Mouse (Mus musculus) G1E (cell line): ENCODE data around the gene Ring1. TPM values are rescaled to one million over a fixed set of nuclear protein-coding genes. Genes with fewer than 3 reads are reported as not detected.
A peak's percentile ranks its signal among the peaks of the same experiment; 100 is the strongest.

Experiments used
- ATAC-seq: 2 replicates; pipeline ENCODE4 v1.8.0; 2016; ENCODE audit warnings: mild to moderate bottlenecking; ENCODE audit not compliant: insufficient number of reproducible peaks, poor library complexity, low FRiP score, severe bottlenecking; ENCODE audit errors: extremely low read depth
- DNase-seq: peaks from one replicate; pipeline ENCODE4 v3.0.0; 2012; ENCODE audit warnings: low spot score
- H3K27me3 ChIP-seq: 2 replicates; pipeline ENCODE4 v1.6.1; 2012; ENCODE audit warnings: mild to moderate bottlenecking, low read length, inconsistent platforms; ENCODE audit not compliant: insufficient read depth
- H3K36me3 ChIP-seq: replicated peaks from 2 replicates; pipeline ENCODE3; 2012; ENCODE audit warnings: mild to moderate bottlenecking, inconsistent platforms
- H3K4me1 ChIP-seq: 2 replicates; pipeline ENCODE4 v1.6.1; 2012; ENCODE audit warnings: low read depth, low read length, inconsistent platforms, mixed read lengths; ENCODE audit not compliant: insufficient read depth
- H3K4me3 ChIP-seq: 2 replicates; pipeline ENCODE4 v1.5.1; 2012; ENCODE audit warnings: low read depth, mild to moderate bottlenecking, inconsistent platforms, low read length, moderate library complexity, mixed read lengths
- H3K9me3 ChIP-seq: replicated peaks from 2 replicates; pipeline ENCODE4 v1.6.1; 2012; ENCODE audit warnings: inconsistent platforms
- CTCF ChIP-seq: IDR thresholded peaks from 2 replicates; pipeline ENCODE4 v1.5.1; 2012; ENCODE audit warnings: low read depth, low read length, inconsistent platforms, mixed read lengths
- GATA1 ChIP-seq: IDR thresholded peaks from 2 replicates; pipeline ENCODE4 v1.6.1; 2012; ENCODE audit warnings: borderline replicate concordance, low read length, inconsistent platforms, mixed read lengths
- GATA2 ChIP-seq: IDR thresholded peaks from 2 replicates; pipeline ENCODE4 v1.6.1; 2012; ENCODE audit warnings: low read depth, low read length, inconsistent platforms, borderline replicate concordance
- POLR2AphosphoS5 ChIP-seq: IDR thresholded peaks from 2 replicates; pipeline ENCODE4 v1.6.1; 2012; ENCODE audit warnings: low read depth, low read length, inconsistent platforms; ENCODE audit not compliant: insufficient replicate concordance
- TAL1 ChIP-seq: conservative IDR thresholded peaks from 2 replicates; pipeline ENCODE4 v1.6.1; 2012; ENCODE audit warnings: low read depth, low read length, inconsistent platforms, mixed read lengths
- polyA plus RNA-seq: library from polyadenylated mRNA; stranded (reverse); fragments of >175 nt; gene quantifications from 2 replicates; pipeline ENCODE4 v1.2.3, GENCODE M21; 2012
- total RNA-seq, 2 experiments: library from RNA; stranded (forward) in 1 of 2; stranded (reverse) in 1 of 2; fragments of 200-1000 nt in 1 of 2; fragments of >200 nt in 1 of 2; fragmentation: Nextera tagmentation in 1 of 2; gene quantifications; 2 replicates each; pipeline ENCODE4 v1.2.3; 2014 to 2017

Ring1 gene
- total RNA-seq (2014; fragmentation: Nextera tagmentation) (8.4 and 9.7 TPM in 2 replicates), total RNA-seq (2017) (10.9 and 13.1 TPM in 2 replicates), polyA plus RNA-seq (46.4 and 59.9 TPM in 2 replicates)

DNA sequence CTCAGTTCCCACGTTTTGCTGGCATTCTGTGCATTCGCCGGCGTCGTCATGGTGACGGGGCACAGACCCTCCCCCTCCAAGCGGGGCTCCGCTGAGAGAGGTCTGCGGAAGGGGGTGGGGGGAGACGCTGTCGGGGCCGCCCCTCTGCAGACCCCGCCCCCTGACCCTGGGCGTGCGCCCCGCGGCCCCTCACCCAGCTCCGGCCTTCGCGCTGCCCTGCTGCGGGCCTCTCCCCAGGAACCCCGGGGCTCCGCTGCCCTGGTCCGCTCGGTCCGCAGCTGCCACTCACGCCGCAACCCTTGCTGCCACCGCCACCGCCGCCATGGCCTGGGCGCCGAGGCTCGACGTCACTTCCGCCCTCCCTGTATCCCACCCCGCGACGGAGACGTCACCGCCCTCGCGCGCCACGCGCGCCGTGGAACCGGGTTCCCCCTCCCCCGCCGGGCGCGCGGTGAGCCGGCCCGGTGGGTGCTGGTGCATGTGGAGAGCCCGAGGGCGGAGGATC is at the start of gene Ring1:
Gene Ring1, minus strand, starts transcription at position 364 of the 505 bp plus-strand sequence.
- no peak for ATAC-seq
- DNase-seq, result peak; percentile 95
- peaks cover 67% of the 10 kb centered on the region for H3K36me3 ChIP-seq
- peak within 1 kb of the TSS; percentile 83 for H3K4me3 ChIP-seq
- no peak for TF ChIP-seq CTCF
- TF ChIP-seq TAL1, result no peak
- no peak for TF ChIP-seq POLR2AphosphoS5
- TF ChIP-seq GATA1, result no peak
- no peaks in the 10 kb centered on the region for H3K27me3 ChIP-seq
- peaks cover 32% of the 10 kb centered on the region for H3K9me3 ChIP-seq
- peaks cover 58% of the 10 kb centered on the region for H3K4me1 ChIP-seq

DNA sequence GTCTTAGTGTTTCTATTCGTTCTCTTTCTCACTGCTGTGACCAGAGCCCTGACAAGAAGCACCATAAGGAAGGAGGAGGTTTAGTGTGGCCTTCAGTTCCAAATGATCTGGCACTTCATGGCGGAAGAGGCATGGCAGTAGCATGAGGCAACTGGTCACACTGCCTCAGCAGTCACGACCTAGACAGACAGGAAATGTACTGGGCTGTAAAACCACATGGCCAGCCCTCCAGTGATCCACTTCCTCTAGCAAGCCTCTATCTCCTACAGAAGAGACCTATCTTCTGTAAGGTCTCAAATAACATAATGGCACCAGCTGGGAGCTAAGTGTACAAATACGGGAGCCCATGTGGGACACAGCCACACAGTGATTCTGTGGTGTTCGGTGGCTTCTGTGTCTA is 47.6 kb upstream of the Ring1 start:
- no peaks in the 10 kb centered on the region for H3K36me3 ChIP-seq
- ATAC-seq, result no peak
- no peak overlapping the region for H3K4me3 ChIP-seq
- no peaks in the 10 kb centered on the region for H3K9me3 ChIP-seq
- TF ChIP-seq GATA2, result no peak
- TF ChIP-seq TAL1, result no peak
- no peak for DNase-seq
- peaks cover 25% of the 10 kb centered on the region for H3K27me3 ChIP-seq
- 0 out of 2 replicates have a peak, but pooled peaks cover 2% of the 10 kb centered on the region for H3K4me1 ChIP-seq

DNA sequence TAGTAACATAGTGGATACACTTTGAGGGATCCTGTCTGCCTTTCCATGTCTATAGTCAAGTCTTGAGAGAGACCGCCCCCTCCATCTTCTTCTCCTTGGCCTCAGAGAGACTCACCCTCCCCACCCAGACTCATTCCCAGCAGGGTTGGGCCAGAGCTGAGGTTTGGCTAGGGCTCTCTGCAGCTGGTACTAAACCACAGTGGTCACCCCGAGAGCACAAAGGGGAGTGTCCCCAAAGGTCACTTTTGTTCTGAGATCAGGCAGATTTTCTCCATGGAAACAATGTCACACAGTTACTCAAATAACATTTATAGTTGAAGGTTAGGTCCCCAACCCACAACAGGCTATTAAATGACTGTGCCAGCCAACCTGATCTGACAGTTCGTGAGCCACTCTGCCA is 44.4 kb upstream of the Ring1 start:
- TF ChIP-seq CTCF, result no peak
- TF ChIP-seq POLR2AphosphoS5, result no peak
- no peak for TF ChIP-seq GATA2
- TF ChIP-seq GATA1, result no peak
- TF ChIP-seq TAL1, result no peak
- H3K4me1 ChIP-seq, result no peaks in the 10 kb centered on the region
- peaks cover 34% of the 10 kb centered on the region for H3K27me3 ChIP-seq
- ATAC-seq (no peak), DNase-seq (no peak)
- H3K9me3 ChIP-seq, result no peaks in the 10 kb centered on the region
- H3K4me3 ChIP-seq, result no peak overlapping the region
- H3K36me3 ChIP-seq, result no peaks in the 10 kb centered on the region

DNA sequence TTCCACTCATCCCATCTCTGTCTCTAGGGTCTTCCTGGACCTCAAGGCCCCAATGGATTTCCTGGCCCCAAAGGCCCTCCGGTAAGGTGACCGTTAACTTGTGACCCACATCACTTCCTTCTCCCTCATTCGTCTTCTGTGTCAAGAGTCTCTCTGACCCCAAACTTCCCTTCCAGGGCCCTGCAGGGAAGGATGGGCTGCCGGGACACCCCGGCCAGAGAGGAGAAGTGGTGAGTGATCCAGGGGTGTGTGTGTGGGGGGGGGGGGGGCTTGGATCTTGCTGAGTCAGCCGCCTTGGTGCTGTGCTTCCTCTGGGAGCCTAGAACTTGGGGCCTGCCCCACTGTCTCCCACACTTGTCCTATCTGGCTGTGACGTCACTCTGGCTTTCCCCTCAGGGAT is 32.7 kb upstream of the Ring1 start:
- Histone ChIP-seq H3K4me3 (no peak overlapping the region), H3K36me3 (no peaks in the 10 kb centered on the region), H3K9me3 (no peaks in the 10 kb centered on the region), H3K4me1 (no peaks in the 10 kb centered on the region), H3K27me3 (peaks cover 23% of the 10 kb centered on the region)
- ATAC-seq, result no peak
- DNase-seq, result no peak
- TF ChIP-seq GATA1, result no peak
- no peak for TF ChIP-seq POLR2AphosphoS5
- no peak for TF ChIP-seq GATA2
- TF ChIP-seq CTCF, result no peak
- TF ChIP-seq TAL1, result no peak

DNA sequence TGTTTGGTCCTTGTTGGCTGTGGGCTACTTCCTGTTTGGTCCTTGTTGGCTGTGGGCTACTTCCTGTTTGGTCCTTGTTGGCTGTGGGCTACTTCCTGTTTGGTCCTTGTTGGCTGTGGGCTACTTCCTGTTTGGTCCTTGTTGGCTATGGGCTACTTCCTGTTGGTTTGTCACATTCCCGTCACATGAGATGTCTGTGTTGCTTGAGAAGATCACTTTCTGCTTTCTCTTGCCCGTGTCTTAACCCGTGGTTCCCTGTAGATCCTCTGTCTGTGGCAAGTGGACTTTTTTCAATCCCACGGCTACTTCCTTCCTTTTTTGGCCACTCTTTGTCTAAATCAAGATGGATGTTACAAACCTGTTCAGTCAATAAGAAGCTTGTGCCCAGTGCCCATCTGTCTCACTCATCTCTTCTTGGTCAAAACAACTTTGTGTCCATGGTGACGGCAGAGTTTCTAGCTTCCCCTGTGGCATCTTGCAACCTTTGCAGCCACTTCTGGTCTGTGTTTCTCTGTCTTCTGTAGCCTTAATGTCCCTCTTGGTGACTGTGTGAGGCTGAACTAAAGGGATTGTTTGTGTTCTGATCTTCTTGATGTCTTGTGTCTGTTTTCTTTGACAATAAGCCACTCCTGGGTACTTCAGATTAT is 23.0 kb upstream of the Ring1 start:
- Histone ChIP-seq H3K4me1 (no peaks in the 10 kb centered on the region; the same call in 1 of the 2 replicates), H3K9me3 (peaks cover 13% of the 10 kb centered on the region), H3K4me3 (no peak overlapping the region), H3K36me3 (no peaks in the 10 kb centered on the region), H3K27me3 (peaks cover 14% of the 10 kb centered on the region; the same call in 1 of the 2 replicates)
- no peak for DNase-seq
- TF ChIP-seq POLR2AphosphoS5 (no peak), TAL1 (no peak), GATA1 (no peak), GATA2 (no peak), CTCF (no peak)
- ATAC-seq, result no peak

DNA sequence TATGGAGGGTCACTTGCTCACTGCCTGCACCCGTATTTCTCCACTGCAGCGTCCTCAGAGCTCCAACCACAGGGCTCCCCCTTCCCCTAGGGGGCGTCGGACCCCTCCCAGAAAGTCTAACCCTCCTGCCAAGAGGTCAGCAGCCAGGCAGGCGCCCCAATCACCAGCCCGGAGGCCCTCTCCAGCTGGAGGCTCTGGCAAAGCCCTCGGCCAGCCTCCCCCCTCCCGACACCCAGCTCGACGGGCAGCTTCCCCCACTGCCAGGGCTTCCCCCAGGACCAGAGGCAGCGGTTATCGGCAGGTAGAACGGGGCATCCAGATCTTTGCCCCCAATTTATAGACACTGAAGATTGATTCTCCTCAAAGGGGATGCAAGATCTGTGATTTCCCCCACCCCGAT is 21.5 kb upstream of the Ring1 start:
- Histone ChIP-seq H3K36me3 (no peaks in the 10 kb centered on the region), H3K4me3 (no peak overlapping the region), H3K9me3 (peaks cover 13% of the 10 kb centered on the region), H3K4me1 (peaks cover 5% of the 10 kb centered on the region), H3K27me3 (peaks cover 27% of the 10 kb centered on the region)
- ATAC-seq, result no peak
- no peak for DNase-seq
- no peak for TF ChIP-seq TAL1
- no peak for TF ChIP-seq GATA2
- TF ChIP-seq POLR2AphosphoS5, result no peak
- no peak for TF ChIP-seq CTCF
